Mouse (Mus musculus): ENCODE data around the gene Suv39h2. TPM values are rescaled to one million over a fixed set of nuclear protein-coding genes. Genes with fewer than 3 reads are reported as not detected.

The Suv39h2 gene
- polyA plus RNA-seq (2015; fragmentation: Illumina TruSeq; extraction: RNeasy Lipid Tissue Mini Kit (QIAGEN cat#74804); ENCODE audit: low read depth, low replicate concordance): 3.5 TPM

DNA sequence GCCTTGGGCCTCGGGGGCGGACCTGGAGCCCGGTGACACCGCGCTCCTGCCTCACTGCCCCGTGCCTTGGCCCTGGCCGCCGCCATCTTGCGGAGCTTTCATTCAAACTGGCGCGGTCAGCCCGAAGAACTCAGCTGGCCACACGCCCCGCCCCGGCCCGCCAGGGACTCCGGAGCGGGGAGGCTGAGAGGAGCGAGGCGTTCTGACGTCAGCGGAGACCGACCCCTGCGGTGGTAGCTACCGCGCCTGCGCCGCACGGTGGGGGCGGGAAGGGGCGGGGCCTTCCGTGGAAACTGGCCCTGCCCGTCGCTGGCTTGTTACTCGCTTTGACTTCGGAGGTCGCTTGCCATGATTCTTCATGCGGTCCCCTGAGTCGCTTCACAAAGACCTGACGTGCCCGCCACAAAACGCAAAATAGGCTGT is at the start of gene Suv39h2:
TSS of gene Suv39h2 (minus strand) at position 171 of the 423 bp plus-strand sequence.

DNA sequence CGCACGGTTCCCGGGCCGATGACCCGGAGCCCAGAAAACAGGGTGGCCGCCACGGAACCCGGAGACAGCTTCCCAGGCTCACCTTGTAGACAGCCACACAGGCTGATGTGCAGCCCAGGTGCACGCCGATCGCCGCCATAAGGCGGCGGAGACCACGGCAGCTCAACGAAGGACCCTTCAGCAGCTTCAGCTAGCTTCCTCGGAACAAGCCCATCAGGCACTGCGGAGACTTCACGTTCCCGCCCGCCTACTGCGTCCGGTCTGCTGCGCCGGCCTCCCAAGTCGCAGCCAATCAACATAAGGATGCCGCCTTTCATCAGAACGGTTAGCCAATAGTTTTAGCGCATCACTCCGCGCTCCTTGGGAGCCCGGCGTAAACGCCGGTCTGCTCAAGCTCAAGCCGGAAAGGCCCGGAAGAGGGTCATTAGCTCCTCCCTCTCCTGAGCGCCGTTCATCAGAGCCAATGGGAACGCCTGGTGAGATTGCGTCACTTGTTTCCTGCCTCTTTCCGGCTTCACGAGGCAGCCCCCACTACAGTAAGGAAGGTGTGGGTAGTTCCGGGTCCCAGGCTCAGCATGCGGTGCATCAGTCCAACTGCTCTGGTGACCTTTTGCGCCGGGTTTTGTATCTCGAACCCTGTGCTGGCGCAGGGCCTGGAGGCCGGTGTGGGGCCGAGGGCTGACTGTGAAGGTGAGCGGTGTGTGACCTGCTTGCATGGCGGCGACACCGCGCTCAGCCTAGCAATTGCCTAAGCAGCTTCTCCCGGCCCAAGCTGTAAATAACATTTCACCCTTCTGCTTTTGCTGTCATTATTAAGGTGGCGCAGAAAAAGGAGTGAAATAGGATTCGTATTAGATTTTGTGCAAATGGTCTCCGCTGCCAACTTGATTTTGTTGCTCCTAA is 38.0 kb upstream of the Suv39h2 start, which contains the start of the genes Gm45902, Hspa14 and Cdnf:
TSS of gene Gm45902 (minus strand) at position 239 of the 903 bp plus-strand sequence.
TSS of gene Hspa14 (minus strand) at position 263 of the 903 bp plus-strand sequence.
TSS of gene Cdnf (plus strand) at position 479 of the 903 bp plus-strand sequence.

DNA sequence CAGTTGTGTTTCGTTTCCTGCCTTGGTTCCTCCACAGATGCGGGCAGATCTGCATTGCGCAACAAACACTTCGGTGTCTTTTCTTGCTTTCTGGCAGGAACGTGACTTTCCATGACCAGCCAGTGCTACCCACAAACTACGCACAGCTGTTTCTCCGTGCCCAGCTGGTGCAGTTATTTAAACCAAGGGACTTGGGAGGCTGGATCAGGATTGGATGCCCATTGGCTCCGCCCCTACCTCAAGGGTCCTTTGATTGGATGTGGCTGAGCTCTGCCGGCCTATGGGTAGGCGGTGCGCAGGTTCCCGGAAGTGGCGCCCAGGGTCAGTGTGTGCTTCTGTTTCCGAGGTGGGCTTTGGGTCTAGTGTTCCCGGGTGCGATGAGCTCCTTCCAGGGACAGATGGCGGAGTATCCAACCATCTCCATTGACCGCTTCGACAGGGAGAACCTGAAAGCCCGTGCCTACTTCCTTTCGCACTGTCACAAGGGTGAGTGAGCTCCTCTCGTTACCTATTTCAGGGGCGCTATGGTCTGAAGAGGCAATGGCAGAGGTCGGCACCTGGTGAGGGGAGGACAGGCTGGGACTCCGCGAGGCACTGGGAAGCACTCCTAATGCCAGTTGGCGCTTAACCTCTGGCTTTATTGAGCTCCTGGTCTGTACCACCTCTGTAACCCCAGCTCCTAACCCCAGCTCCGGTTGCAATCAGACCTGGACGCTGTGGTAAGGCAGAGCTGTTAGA is 50.8 kb downstream of the Suv39h2 start, which contains the start of gene Dclre1c:
TSS of gene Dclre1c (plus strand) at position 291 of the 738 bp plus-strand sequence.

DNA sequence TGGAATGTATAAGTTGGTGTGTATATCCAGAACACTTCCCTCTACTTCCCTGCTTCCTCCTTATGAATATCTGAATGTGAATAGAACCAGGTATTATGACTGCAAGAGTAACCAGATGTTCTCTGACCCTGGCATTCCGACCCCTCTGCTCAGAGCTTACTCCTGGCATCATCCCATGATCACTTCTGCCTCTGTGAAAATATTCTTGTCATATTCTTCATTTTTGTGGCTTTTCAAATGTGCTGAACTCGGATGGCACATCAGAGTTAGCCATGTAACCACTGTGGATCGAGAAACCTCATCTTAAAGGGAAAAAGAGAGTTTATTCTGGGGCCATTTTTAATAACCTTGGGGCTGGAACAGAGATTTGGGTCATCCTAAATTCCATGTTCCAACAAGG is 52.3 kb downstream of the Suv39h2 start, which contains the start of gene Meig1:
TSS of gene Meig1 (minus strand) at position 101 of the 400 bp plus-strand sequence.

Other genes starting within 250 kb of the Suv39h2 start
- 74.0 TPM for gene Nmt2, start 190.8 kb downstream of the Suv39h2 start, polyA plus RNA-seq (2015; fragmentation: Illumina TruSeq; extraction: RNeasy Lipid Tissue Mini Kit (QIAGEN cat#74804); ENCODE audit: low read depth, low replicate concordance)
- 15.9 TPM for gene Rpp38, start 142.4 kb downstream of the Suv39h2 start, polyA plus RNA-seq (2015; fragmentation: Illumina TruSeq; extraction: RNeasy Lipid Tissue Mini Kit (QIAGEN cat#74804); ENCODE audit: low read depth, low replicate concordance)
- gene Acbd7, start 138.9 kb downstream of the Suv39h2 start, polyA plus RNA-seq (2015; fragmentation: Illumina TruSeq; extraction: RNeasy Lipid Tissue Mini Kit (QIAGEN cat#74804); ENCODE audit: low read depth, low replicate concordance): 1.5 TPM
- not detected for gene Olah, start 77.8 kb downstream of the Suv39h2 start, polyA plus RNA-seq (2015; fragmentation: Illumina TruSeq; extraction: RNeasy Lipid Tissue Mini Kit (QIAGEN cat#74804); ENCODE audit: low read depth, low replicate concordance)
- gene Meig1, start 52.4 kb downstream of the Suv39h2 start, polyA plus RNA-seq (2015; fragmentation: Illumina TruSeq; extraction: RNeasy Lipid Tissue Mini Kit (QIAGEN cat#74804); ENCODE audit: low read depth, low replicate concordance): 9.0 TPM
- gene Dclre1c, start 50.9 kb downstream of the Suv39h2 start, polyA plus RNA-seq (2015; fragmentation: Illumina TruSeq; extraction: RNeasy Lipid Tissue Mini Kit (QIAGEN cat#74804); ENCODE audit: low read depth, low replicate concordance): 7.9 TPM
- gene Gm45902, start 37.8 kb upstream of the Suv39h2 start, polyA plus RNA-seq (2015; fragmentation: Illumina TruSeq; extraction: RNeasy Lipid Tissue Mini Kit (QIAGEN cat#74804); ENCODE audit: low read depth, low replicate concordance): 2.7 TPM
- 40.9 TPM for gene Hspa14, start 37.8 kb upstream of the Suv39h2 start, polyA plus RNA-seq (2015; fragmentation: Illumina TruSeq; extraction: RNeasy Lipid Tissue Mini Kit (QIAGEN cat#74804); ENCODE audit: low read depth, low replicate concordance)
- 1.1 TPM for gene Cdnf, start 38.0 kb upstream of the Suv39h2 start, polyA plus RNA-seq (2015; fragmentation: Illumina TruSeq; extraction: RNeasy Lipid Tissue Mini Kit (QIAGEN cat#74804); ENCODE audit: low read depth, low replicate concordance)
- 9.2 TPM for gene Fam107b, start 95.5 kb upstream of the Suv39h2 start, polyA plus RNA-seq (2015; fragmentation: Illumina TruSeq; extraction: RNeasy Lipid Tissue Mini Kit (QIAGEN cat#74804); ENCODE audit: low read depth, low replicate concordance)